Mouse (Mus musculus) natural killer cell, adult 2 months (primary cell): ENCODE data around the gene Mb.
A peak's percentile ranks its signal among the peaks of the same experiment; 100 is the strongest.

Experiments used
- DNase-seq, 2 experiments: peaks; one replicate each; pipeline ENCODE4 v3.0.0; 2022; ENCODE audit warnings: low spot score in 2 of 2

Gene Mb

DNA sequence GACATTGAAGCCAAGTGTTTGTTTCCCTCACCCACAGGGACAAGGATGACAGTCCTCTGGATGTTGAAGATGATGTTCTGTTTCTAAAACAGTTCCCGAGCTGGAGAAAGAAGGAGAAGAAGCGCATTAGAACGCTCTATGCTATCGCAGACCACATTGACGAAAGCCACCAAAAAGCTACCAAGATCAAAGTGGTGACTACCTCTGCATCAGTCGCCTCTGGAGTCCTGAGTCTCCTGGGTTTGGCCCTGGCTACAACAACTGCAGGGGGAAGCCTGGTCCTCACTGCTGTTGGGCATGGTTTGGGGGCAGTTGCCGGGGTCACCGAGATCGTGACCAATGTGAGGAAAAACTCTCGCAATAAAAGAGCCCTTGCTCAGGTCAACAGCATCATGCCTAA, at the start of gene Mb:
Mb (minus strand) TSS at position 101 of the 400 bp plus-strand sequence.
- no peak for DNase-seq

DNA sequence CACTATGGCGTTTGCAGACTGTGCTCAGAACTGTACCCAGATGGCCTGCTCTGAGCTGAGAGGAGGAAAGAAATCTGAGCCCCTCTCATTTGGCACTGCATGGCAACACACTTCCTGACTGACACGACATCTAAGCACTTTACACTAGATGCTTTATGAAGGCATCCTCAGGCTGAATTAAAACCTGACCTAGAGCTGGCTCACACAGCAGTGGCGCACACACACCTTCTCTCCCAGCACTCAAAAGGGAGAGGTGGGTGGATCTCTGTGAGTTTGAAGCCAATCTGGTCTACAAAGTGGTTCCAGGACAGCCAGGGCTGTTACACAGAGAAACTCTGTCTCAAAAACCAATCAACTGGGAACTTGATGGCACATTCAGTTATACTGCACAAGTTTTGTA, 49.3 kb upstream of the Mb start:
- no peak for DNase-seq

DNA sequence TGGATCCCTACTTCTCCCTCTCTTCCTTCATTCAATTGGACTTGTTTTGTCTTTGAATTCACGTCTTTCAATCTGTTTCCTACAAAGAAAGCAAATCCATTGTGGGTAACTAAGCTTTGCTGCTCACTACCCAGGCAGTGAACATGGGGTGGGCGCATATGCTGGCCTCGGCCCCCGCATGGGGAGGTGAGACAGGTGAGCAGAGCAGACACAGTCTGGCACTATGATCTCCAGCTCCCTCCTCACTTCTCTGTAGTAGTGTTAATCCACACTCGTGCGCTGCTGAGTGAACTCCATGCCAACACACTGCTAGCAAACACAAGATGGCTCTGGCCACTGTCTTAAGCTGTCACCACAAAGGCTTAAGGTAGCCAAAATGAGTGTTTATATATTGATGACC, 46.9 kb upstream of the Mb start:
- no peak for DNase-seq

DNA sequence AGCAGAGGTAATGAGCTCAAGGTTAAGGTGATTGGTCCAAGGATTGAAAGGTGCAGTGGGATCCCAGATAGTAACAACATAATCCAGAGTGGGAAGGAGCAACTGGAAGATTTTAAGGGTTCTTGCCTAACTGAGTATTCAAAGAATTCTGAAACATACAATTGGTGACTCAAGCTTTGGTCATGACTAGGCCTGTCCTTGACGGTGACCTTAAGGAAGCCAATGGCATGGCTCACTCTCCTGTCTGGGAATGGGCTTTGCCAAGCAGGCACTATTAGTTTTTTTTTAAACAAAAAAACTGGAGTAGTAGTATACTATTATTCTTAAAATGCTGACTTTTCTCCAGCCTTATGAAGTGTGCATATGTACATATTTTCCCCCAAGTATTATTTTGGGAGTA, 44.7 kb upstream of the Mb start:
- no peak for DNase-seq

DNA sequence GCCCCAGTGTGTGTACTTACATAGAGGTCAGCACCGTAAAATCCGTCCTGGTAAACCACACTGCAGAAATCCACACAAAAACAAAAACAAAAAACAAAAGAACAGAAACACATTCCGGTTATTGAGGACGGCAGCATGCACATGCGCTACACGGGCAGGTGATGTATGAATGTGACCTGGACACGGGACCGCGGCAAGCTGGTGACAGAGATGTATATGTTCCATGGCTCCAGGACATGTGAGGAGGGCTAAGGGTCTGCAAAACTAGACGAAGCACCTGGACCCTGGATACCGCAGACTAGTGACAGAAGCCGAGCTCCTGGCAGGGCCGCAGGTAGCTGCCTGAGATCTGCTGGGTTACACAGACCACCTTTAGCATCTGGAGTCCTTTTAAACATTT, 44.0 kb upstream of the Mb start:
- DNase-seq = no peak

DNA sequence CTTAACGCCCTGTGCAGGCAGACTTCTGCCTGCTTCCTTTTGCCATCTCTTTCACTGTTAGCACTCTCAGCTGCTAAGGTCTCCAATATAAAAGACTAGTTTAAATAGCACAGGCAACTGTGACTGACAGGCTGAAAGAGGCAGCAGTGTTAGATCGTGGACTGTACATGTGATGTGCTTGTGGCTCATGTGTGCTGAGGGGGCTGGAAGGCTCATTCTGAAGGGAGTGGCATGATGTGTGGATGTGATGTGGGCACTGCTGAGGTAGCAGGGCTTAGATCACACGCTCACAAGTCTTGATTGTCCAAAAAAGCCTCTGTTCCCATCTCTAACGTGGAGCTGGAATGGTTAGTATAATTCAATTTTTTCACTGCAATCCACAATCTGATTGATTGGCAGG, 40.9 kb upstream of the Mb start:
- no peak for DNase-seq

DNA sequence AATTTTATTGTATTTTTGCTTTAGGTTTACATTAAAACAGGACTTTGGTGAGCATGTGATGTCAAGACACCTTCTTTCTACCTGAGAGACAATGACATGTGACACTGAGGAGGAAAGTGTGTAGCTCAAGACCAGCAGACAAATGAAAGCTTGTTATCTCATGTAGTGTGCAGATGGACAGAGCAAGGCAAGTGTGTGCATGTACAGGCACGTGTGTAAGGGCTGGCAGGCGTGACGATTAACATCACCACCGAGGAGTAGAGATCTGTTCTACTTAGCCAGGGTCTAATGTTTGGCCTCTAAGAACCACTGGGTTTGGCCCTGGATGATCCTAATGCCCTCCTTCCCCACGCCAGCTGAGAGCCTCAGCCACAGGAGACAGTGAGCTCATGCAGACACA, 40.1 kb upstream of the Mb start:
- DNase-seq = no peak

DNA sequence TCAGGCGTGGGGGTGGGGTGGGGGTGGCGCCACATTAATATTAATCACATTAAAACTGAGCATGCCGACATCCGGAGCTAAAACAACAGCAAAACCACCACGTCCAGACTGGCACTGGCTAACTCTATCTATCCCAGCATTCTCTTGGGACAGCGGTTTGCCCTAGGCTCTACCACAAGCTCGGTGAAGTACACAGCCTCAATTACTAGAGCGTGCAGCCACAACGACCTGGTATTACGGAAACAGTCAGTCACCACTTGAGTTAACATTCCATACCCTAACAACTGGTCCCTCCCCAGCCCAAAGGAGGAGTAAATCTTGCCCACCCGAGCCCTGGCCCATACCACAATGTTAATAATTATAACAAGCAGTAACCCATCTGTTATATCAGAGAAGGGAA, 38.8 kb upstream of the Mb start:
- no peak for DNase-seq

DNA sequence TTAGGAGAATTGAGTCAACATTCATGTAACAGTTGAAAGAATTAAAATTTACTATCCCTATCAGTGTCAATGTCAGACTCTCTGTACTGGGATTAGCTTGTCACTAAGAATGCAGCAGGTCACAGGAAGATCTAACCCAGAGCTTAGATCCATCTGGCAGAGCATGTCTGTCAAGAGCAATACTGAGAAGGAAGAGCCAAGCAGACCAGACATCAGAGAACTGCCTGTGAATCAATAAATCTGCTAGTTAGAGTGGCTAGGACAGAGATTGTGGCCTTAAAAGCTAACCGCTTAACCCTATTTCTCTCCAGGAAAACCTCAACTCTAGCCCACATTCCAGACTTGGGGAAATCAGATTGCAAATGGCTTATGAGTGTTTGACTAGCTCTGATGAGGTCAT, 36.0 kb upstream of the Mb start:
- no peak for DNase-seq

DNA sequence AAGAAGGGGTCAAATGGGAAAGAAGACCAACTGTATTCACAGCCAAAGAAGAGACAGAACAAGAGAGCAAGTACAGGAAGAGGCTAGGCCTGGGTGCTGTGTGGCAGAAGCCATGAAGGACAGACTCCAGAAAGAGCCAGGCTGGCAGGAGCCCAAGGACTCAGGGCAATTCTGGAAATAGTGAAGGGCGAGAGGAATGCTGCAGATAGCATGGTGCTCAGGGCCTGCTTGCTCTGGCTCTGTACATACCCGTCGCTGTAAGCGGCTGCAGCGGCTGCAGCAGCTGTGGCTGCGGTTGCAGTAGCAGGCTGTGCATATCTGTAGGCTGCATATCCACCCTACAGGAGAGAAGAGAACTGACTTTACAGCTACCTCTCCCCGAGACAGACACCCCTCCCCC, 35.3 kb upstream of the Mb start:
- no peak for DNase-seq

DNA sequence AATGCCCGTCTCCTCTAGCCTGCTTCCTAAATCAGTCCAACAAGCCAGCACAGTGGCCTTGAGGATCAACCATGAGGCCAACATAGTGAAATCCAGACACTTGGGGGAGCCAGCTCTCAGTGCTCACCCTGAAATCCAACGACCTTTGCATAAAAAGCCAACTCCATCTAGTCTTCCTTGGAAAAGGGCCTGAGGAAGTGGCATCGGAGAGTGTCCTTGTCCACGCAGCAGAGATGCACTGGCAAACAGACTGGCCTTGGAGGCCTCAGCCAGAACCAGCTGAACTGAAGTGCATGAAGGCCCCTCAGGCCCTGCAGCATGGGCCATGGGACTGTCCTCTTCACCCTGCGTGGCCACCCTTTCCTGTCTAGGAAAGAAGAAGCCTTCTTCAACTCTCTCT, 31.0 kb upstream of the Mb start:
- no peak for DNase-seq

DNA sequence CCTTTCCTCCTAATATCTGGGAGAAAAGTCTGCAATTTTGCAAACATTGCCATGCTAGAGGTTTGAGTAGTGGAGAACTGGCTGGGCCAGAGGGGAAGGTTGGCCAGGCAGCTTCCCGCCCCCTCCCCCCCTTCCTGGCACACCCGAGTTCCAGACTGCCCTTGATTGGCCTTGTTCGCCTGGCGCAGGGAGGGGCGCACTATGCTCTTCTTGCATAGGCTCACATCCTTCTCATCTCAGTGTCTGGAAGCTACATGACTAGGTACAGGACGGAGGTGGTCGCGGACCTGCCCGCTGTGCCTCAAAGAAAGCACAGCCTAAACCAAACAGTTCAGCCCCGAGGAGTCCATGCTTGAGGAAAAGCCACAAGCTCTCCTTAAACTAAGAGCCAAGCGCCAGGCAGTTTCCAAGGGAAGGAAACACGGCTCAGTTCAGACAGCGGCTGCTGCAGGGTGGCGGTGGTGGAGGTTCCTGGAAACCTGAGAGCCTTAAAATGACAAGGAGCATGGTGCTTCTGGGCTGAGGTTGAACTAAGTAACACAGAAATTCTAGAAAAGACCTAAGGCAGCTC, 30.3 kb upstream of the Mb start:
- no peak for DNase-seq

DNA sequence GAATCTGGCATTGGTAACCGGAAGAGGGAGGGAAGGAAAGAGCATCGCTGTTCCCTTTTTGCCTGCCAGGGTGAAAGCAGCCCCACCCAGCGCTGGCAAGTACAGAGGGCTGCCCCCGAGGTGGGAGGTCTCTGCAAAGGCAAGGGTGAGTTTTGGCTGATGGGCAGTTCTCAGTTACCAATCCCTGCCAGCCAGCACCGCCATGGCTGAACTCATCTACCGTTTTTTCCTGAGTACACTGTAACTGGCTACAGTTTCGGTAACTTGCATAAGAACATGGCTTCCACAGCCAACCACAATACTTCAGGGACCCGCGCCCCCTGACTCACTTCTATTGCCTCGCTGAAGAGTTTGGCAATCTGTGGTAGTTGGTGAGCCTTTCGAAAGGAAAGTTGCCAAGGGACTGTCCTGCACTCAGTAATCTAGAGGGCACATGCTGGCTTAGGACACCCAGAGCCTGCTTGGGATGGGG, 29.5 kb upstream of the Mb start:
- DNase-seq = no peak

DNA sequence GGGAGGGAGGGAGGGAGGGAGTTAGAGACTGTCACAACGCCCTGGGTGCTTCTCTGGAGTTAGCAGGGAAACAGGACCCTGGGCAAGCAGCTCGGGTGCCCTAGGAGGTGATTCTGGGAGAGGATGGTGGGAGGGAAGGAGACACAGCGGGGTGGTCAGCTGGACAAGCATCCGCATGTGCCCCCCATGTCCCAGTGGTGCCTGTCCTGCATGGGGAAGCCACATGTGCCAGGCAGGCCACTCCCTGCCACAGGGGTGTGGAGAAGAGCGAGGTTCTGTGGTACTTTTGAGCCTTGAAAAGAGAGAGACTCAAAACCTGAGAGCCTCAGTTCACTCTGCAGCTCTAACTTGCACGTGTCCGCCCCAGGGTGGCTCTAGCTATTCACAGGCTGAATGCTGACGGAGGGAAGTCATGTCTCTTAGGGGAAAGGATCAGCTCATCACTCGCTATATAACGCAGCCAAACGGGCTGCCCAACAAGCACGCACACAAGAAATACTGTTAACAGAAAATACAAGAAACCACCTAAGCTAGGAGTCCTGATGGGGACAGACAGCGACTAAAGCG, 28.9 kb upstream of the Mb start:
- no peak for DNase-seq

DNA sequence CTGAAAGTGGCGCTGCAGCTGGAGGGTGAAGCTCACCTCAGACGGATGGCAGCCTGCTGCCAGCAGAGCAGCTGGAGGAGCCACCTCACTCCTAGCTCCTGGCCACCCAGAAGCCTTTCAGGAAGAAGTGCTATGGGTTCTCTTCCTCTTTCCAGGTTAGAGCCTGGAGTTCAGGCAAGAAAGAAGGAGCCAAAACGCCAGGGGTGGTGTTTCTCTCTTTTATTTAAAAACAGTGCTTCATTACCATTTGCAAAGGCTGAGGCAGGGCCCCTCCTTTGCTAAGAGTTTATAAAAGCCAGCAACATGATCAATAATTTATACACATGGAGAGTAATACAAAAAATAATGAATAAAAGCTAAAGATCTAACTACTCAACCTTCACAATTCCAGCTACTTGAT, 28.3 kb upstream of the Mb start:
- no peak for DNase-seq

DNA sequence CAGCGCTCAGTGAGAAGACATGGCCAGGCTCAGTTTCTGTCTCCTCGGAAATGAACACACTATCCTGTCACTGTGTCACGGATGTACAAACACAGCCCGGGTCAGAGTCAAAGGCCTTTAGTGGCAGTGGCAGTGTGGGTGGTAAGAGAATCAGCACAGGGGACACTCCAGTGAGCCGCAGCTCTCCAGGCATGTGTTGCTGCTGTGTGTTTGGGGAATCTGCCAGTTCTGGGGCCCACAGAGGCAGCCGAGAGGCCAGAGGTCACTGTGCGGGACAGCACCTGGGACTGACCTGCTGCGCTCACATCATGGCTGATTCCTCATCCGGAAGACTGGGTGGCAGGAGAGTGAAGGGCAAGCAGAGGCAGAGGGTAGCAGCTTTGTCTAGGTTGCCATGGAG, 27.4 kb upstream of the Mb start:
- no peak for DNase-seq

DNA sequence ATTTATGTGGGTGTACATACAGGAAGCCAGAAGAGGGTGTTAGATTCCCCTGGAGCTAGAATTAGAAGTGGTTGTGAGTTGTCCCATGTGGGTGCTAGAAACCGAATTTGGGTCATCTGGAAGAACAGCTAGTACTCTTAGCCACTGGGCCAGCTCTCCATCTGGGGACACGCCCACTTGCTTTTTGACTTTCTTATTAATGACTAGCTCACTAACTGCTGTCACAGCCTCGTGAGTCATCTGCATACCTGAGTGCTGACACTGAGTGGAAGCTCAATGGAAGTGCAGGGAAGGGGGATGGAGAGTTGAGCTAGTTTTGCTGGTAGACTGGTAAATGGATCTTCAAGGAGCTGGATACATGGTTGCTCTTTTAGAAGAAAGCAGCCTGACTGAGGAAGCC, 26.1 kb upstream of the Mb start:
- no peak for DNase-seq

DNA sequence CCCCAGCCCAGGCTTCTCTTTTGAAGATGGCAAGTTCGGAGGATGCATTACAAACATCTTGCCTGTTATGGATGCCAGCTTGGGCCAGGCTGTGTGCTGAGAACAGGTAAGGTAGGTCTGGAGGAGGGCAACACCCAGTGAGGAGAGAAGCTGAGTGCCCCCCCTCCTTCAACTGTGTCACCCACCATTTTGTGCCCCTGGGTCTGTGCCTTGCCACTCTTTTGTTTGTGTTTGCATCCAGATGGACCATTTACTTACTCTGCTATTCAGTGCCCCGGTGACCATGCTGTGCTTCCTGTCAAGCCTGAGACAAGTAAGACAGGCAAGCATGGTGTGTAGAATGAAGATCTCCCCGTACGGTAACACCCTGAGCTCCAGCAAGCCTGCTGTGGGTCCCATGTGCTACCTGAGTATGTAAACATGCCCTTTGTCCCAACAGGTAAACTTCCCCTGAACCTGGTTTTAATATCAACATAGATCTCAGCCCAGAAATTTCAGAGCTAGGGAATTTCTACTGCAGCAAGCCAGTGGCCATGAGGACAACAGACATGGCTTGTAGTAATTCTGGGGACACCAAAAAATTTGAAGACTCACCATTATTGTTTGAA, 22.2 kb upstream of the Mb start:
- no peak for DNase-seq

DNA sequence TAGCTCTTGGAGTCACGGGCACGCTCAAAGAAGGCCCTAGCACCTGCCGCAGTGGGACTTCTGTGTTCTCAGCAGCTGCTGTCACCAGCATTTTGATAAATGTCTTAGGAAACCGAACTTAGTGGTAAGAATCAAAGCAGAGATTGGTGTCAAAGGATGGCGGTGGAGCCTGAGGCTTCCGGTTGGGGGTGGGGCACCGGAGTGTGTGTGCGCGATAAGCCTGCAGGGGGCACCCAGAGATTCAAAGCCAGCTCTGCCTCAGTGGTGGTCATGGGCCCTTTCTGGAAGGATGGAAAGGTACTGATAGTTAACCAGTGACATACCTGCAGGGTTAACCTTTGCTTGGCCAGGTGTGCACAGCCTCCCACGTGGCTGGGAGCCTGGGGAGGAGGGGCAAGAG, 21.0 kb upstream of the Mb start:
- DNase-seq = peak in 1 of 2 experiments; percentile 7

DNA sequence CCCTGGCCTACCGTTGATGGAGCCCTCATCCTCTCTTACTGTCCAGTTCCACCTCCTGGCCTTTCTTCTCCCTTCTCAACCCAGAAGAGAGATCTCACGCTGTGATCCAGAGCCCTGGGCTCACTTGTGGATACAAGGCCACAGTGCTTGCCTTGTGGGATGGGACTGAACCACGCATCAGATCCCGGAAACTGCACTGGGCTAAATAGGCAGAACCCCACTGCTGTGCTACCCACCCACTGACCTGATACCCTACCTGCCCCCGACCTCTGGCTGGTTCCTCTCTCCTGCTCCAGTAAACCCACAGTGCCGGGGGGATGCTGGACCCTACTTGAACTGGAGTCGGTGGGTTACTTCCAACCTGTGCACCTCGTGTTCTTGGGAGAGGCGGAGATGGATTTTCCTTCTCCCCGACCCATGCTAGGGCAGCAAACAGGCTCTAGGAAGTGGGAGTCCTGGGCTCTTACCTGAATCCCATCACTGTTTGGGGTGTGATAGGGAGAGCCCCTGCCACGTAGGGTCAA, 20.3 kb upstream of the Mb start:
- no peak for DNase-seq

DNA sequence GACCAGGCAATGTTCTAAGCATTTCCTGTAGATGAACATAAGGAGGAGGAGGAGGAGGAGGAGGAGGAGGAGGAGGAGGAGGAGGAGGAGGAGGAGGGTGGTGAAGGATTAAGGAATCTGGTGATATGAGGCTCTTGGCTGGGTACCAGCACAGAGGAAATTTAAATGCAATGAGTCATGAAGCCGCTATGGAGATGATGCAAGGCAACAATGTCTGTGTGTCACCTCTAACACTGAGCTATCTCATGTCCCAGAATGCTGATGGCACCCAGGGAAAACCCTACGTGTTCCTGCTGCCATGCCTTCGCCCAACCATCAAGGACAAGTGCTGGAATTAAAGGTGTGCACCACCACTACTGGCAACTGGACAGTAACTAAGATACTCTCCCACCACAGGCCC, 18.5 kb upstream of the Mb start:
- no peak for DNase-seq

DNA sequence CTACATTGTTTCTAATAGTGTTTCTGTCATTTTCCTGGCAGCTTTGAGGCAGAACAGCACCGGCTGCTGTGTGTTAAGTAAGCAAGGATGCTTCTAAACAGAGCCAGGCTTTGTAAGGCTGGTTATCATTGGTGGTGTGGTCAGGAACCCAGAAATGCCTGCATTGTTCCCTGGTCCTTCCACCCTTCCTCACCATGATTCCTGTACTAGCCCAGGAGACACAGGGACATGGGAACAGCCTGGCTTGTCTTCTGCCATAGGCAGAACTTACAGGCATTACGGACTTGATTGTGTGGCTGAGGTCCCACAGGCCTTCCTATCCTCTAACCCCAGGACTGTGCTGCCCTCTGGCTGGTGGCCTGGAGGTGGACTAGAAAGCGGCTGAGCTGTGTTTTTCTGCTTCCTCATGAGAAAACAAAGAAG, 18.0 kb upstream of the Mb start:
- no peak for DNase-seq

DNA sequence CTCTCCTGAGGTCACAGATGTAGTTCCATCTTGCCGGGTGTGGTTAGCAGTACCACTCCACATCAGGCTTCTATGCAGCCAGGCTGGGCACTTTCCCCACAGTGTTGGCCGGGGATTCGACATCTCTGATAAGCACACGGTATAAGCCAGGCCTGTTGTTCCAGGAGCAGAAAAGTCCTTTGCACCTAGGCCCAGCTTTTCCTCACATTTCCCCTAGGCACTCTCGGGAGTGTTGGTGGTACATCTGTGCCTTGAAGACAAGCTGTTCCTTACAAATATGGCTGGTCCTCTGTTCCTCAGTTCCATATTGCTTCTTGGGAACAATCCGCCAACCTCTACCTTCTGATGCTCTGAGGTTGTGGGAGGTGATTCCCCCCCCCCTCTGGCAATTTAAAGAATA, 15.8 kb upstream of the Mb start:
- no peak for DNase-seq
